Mouse (Mus musculus): ENCODE measurements around the gene Zan. TPM values are rescaled to one million over a fixed set of nuclear protein-coding genes. Genes with fewer than 3 reads are reported as not detected.
A peak's percentile ranks its signal among the peaks of the same experiment; 100 is the strongest.

Gene Zan
- total RNA-seq, 2 experiments from 2014 or later = 0.03 TPM; not detected in 1

- Histone ChIP-seq H3K27ac (peak overlapping the region; percentile 92), H3K4me3 (no peak overlapping the region; the same call in 1 of the 2 replicates)
- no peak for DNase-seq
- TF ChIP-seq CTCF (IDR thresholded peaks at IDR 0.05) = no peak
- intact Hi-C loops (cut with DNase I) = loop anchor here (10.0 kb wide), 1 partner anchor 445 kb away; the partner anchor contains the start of genes Mepce and Zcwpw1
Observed at GRCm38 (mm10) chr5:137340222-137340621, 136.6 kb downstream of the Zan start.

- peak overlapping the region; percentile 77 for H3K4me3 ChIP-seq
- peak; percentile 68 for DNase-seq
- no peak for TF ChIP-seq CTCF (IDR thresholded peaks at IDR 0.05)
- peak overlapping the region; percentile 92 for H3K27ac ChIP-seq
- intact Hi-C loops (cut with DNase I) = loop anchor here (10.0 kb wide), 1 partner anchor 165 kb away; the partner anchor contains the start of gene Pop7
Observed at GRCm38 (mm10) chr5:137339290-137339979, 137.4 kb downstream of the Zan start.

GRCm38 (mm10) chr5:137338663-137339289, 138.1 kb downstream of the Zan start:
- intact Hi-C loops (cut with DNase I) = loop anchor here (10.0 kb wide), 1 partner anchor 166 kb away; the partner anchor contains the start of gene Pop7
- DNase-seq = peak; percentile 61

GRCm38 (mm10) chr5:137338256-137338655, 138.6 kb downstream of the Zan start:
- intact Hi-C loops (cut with DNase I) = loop anchor here (10.0 kb wide), 1 partner anchor 167 kb away; the partner anchor contains the start of gene Pop7
- H3K27ac ChIP-seq = peak overlapping the region; percentile 92
- no peak for TF ChIP-seq CTCF (IDR thresholded peaks at IDR 0.05)
- peak overlapping the region; percentile 77 for H3K4me3 ChIP-seq
- peak; percentile 95 for DNase-seq

More at GRCm38 (mm10) chr5:137338663-137339289, 138.1 kb downstream of the Zan start:
- Histone ChIP-seq H3K4me3 (peak overlapping the region; percentile 77), H3K27ac (peak overlapping the region; percentile 92)
- no peak for TF ChIP-seq CTCF (IDR thresholded peaks at IDR 0.05)

- intact Hi-C loops (cut with DNase I) = loop anchor here (2.0 to 10.0 kb wide), 2 partner anchors 40 to 168 kb away; partner anchors contain the start of gene Pop7
- no peak overlapping the region for H3K4me3 ChIP-seq
- DNase-seq = no peak
- TF ChIP-seq CTCF (IDR thresholded peaks at IDR 0.05) = no peak
- peak overlapping the region; percentile 92 for H3K27ac ChIP-seq
Observed at GRCm38 (mm10) chr5:137337190-137337589, 139.7 kb downstream of the Zan start.

- TF ChIP-seq CTCF (IDR thresholded peaks at IDR 0.05) = no peak
- DNase-seq = no peak
- Histone ChIP-seq H3K27ac (no peak overlapping the region), H3K4me3 (no peak overlapping the region)
- intact Hi-C loops (cut with DNase I) = loop anchor here (10.0 kb wide), 1 partner anchor 170 kb away; the partner anchor contains the start of gene Pop7
Observed at GRCm38 (mm10) chr5:137335066-137335465, 141.8 kb downstream of the Zan start.

GRCm38 (mm10) chr5:137334317-137334716, 142.5 kb downstream of the Zan start:
- no peak for TF ChIP-seq CTCF (IDR thresholded peaks at IDR 0.05)
- Histone ChIP-seq H3K27ac (peak overlapping the region; percentile 81; the same call in 1 of the 2 replicates), H3K4me3 (peak overlapping the region; percentile 72)
- DNase-seq = no peak
- intact Hi-C loops (cut with DNase I) = loop anchor here (10.0 kb wide), 1 partner anchor 170 kb away; the partner anchor contains the start of gene Pop7

- Histone ChIP-seq H3K27ac (peak within 1 kb of the TSS; percentile 81), H3K4me3 (peak within 1 kb of the TSS; percentile 72)
- DNase-seq = peak; percentile 95
- intact Hi-C loops (cut with DNase I) = loop anchor here (10.0 kb wide), 1 partner anchor 171 kb away; the partner anchor contains the start of gene Pop7
- peak; percentile 84 for TF ChIP-seq CTCF (IDR thresholded peaks at IDR 0.05)
Observed at GRCm38 (mm10) chr5:137333512-137334174, 143.2 kb downstream of the Zan start, which contains the start of gene Slc12a9. Slc12a9 (minus strand) TSS chr5:137333597.

- peak overlapping the region; percentile 81 for H3K27ac ChIP-seq
- no peak for TF ChIP-seq CTCF (IDR thresholded peaks at IDR 0.05)
- intact Hi-C loops (cut with DNase I) = loop anchor here (10.0 kb wide), 1 partner anchor 172 kb away; the partner anchor contains the start of gene Pop7
Observed at GRCm38 (mm10) chr5:137332857-137333511, 143.9 kb downstream of the Zan start.

GRCm38 (mm10) chr5:137330910-137331309, 146.0 kb downstream of the Zan start:
- Histone ChIP-seq H3K4me3 (no peak overlapping the region), H3K27ac (no peak overlapping the region)
- no peak for TF ChIP-seq CTCF (IDR thresholded peaks at IDR 0.05)
- intact Hi-C loops (cut with DNase I) = loop anchor here (10.0 kb wide), 1 partner anchor 174 kb away; the partner anchor contains the start of gene Pop7
- DNase-seq = no peak

More at GRCm38 (mm10) chr5:137332857-137333511, 143.9 kb downstream of the Zan start:
- no peak for DNase-seq
- H3K4me3 ChIP-seq = peak overlapping the region; percentile 72

Other genes with a start within 250 kb of the Zan start
- gene Ache, start 189.5 kb downstream of the Zan start, total RNA-seq (2021) = 10 to 100 TPM; 13.7 to 17.9 TPM
- gene Ufsp1, start 182.4 kb downstream of the Zan start, total RNA-seq (2021) = 10 to 100 TPM; 14.2 to 15.1 TPM
- 10 to 100 TPM; 38.7 to 46.2 TPM for gene Srrt, start 169.4 kb downstream of the Zan start, total RNA-seq (2021)
- 1 to 10 TPM; 2.1 to 3.1 TPM for gene Trip6, start 162.7 kb downstream of the Zan start, total RNA-seq (2021)
- 1 to 10 TPM; 2.0 to 2.4 TPM for gene Slc12a9, start 143.5 kb downstream of the Zan start, total RNA-seq (2021)
- 10 to 100 TPM; 12.5 to 15.5 TPM for gene Ephb4, start 127.0 kb downstream of the Zan start, total RNA-seq (2021)
- gene Pop7, start 25.5 kb upstream of the Zan start, total RNA-seq (2021) = 10 to 100 TPM; 11.3 to 11.4 TPM
- gene Gigyf1, start 41.5 kb upstream of the Zan start, total RNA-seq (2021) = 10 to 100 TPM; 20.9 to 24.7 TPM
- gene Epo, start 56.2 kb upstream of the Zan start, total RNA-seq (2021) = not detected
- gene Gnb2, start 56.4 kb upstream of the Zan start, total RNA-seq (2021) = 100 to 1,000 TPM; 118 to 148 TPM
- not detected for gene Actl6b, start 76.5 kb upstream of the Zan start, total RNA-seq (2021)
- gene Tfr2, start 92.8 kb upstream of the Zan start, total RNA-seq (2021) = not detected
- 10 to 100 TPM in 1 of 2 experiments, 1 to 10 TPM in 1; 9.8 to 12.2 TPM for gene Mospd3, start 124.0 kb upstream of the Zan start, total RNA-seq (2021)
- 10 to 100 TPM; 30.9 to 76.1 TPM for gene Pcolce, start 136.7 kb upstream of the Zan start, total RNA-seq (2021)
- gene Fbxo24, start 151.9 kb upstream of the Zan start, total RNA-seq (2021) = under 1 TPM; 0.15 to 0.28 TPM
- gene Lrch4, start 152.1 kb upstream of the Zan start, total RNA-seq (2021) = 10 to 100 TPM; 15.6 to 17.1 TPM
- gene Gm20605, start 152.1 kb upstream of the Zan start, total RNA-seq (2021) = 1 to 10 TPM; 2.9 to 3.3 TPM
- gene Sap25, start 164.3 kb upstream of the Zan start, total RNA-seq (2021) = 1 to 10 TPM; 1.6 to 4.2 TPM
- under 1 TPM; 0.26 to 0.78 TPM for gene Irs3, start 168.7 kb upstream of the Zan start, total RNA-seq (2021)
- gene Agfg2, start 207.7 kb upstream of the Zan start, total RNA-seq (2021) = 10 to 100 TPM in 1 of 2 experiments, 1 to 10 TPM in 1; 3.3 to 10.3 TPM